Mouse (Mus musculus) G1E (cell line): ENCODE results near the gene Atp6v1e1.

Source experiments
- CTCF ChIP-seq: IDR thresholded peaks from 2 replicates; pipeline ENCODE4 v1.5.1; 2012; ENCODE audit warnings: low read depth, low read length, inconsistent platforms, mixed read lengths
- GATA2 ChIP-seq: IDR thresholded peaks from 2 replicates; pipeline ENCODE4 v1.6.1; 2012; ENCODE audit warnings: low read depth, low read length, inconsistent platforms, borderline replicate concordance
- POLR2AphosphoS5 ChIP-seq: IDR thresholded peaks from 2 replicates; pipeline ENCODE4 v1.6.1; 2012; ENCODE audit warnings: low read depth, low read length, inconsistent platforms; ENCODE audit not compliant: insufficient replicate concordance
- TAL1 ChIP-seq: conservative IDR thresholded peaks from 2 replicates; pipeline ENCODE4 v1.6.1; 2012; ENCODE audit warnings: low read depth, low read length, inconsistent platforms, mixed read lengths

GRCm38 (mm10) chr6:120798905-120799304, 23.7 kb downstream of the Atp6v1e1 start:
- TF ChIP-seq CTCF = no peak
- TF ChIP-seq GATA2 = no peak
- no peak for TF ChIP-seq TAL1
- TF ChIP-seq POLR2AphosphoS5 = no peak
